Mouse (Mus musculus): ENCODE measurements around the gene Ssh1. TPM values are rescaled to one million over a fixed set of nuclear protein-coding genes. Genes with fewer than 3 reads are reported as not detected.

The Ssh1 gene
- polyA plus RNA-seq, 2 experiments, result 4.9 to 6.7 TPM

DNA sequence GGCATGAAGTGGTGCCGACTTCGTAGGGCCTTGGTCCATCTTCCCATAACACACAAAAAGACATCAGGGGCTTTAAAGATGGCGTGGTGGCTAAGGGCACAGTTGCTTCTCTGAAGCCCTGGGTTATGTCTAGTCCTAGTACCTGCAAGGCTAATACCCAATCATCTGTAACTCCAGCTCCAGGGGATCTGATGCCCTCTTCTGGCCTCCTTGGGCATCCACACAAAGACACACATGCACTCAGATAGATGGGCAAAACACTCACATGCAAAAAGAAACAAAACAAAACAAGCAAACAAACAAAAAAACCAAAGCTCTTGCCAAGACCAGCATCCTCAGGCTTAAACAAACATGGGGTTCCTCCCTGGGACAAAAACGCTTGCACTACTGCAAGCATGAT is 60.2 kb downstream of the Ssh1 start:
- H3K4me2 ChIP-seq (ENCODE audit: low read depth), result no peak overlapping the region
- 68% methylated on average over 4 of the region's 4 CpGs for WGBS (ENCODE audit: insufficient replicate concordance)
- ATAC-seq (ENCODE audit: insufficient read depth) (no peak), DNase-seq (ENCODE audit: low read depth in 3 of 3, low spot score in 3 of 3) (no peak)
- no peak for TF ChIP-seq EP300 (IDR thresholded peaks at IDR 0.05; ENCODE audit: low read depth)
- TF ChIP-seq CTCF (IDR thresholded peaks at IDR 0.05; ENCODE audit: low read depth), result peak; percentile 56
- H3K4me1 ChIP-seq (replicated peaks; ENCODE audit: control insufficient read depth in 2 of 2, insufficient read depth in 2 of 2, low read length in 1 of 2), result peaks cover 0 to 23% of the 10 kb centered on the region in 2 experiments
- no peak overlapping the region for H3K9ac ChIP-seq (replicated peaks)
- H3K27me3 ChIP-seq (ENCODE audit: control insufficient read depth, insufficient read depth, low read length), result no peaks in the 10 kb centered on the region
- no peaks in the 10 kb centered on the region for H3K36me3 ChIP-seq (replicated peaks; ENCODE audit: control insufficient read depth, insufficient read depth, low read depth)
- no peaks in the 10 kb centered on the region for H3K9me3 ChIP-seq (ENCODE audit: control insufficient read depth, low read length)
- H3K27ac ChIP-seq, result no peak overlapping the region
- no peak overlapping the region for H3K4me3 ChIP-seq (ENCODE audit: insufficient read depth in 1 of 2, low read depth in 2 of 2, low read length in 2 of 2)

DNA sequence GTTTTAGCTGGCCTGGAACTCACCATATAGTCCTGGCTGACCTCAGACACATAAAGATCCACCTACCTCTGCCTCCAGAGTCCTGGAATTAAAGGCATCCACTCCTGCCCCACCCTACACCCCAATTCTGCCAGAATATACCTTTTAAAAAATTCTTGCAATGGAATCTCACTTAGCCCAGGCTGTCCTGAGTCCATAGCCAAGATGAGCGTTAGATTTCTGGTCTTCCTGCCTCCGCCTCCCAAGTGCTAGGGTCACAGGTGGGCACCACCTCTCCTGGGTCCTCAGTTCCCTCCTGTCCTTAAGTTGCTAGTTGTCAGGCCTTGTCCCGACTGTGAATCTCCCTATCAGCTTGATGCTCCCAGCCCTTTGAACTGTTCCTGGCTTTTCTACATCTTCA is 61.4 kb downstream of the Ssh1 start:
- Histone ChIP-seq H3K27me3 (ENCODE audit: control insufficient read depth, insufficient read depth, low read length) (no peaks in the 10 kb centered on the region), H3K4me2 (ENCODE audit: low read depth) (no peak overlapping the region), H3K36me3 (replicated peaks; ENCODE audit: control insufficient read depth, insufficient read depth, low read depth) (no peaks in the 10 kb centered on the region), H3K9me3 (ENCODE audit: control insufficient read depth, low read length) (no peaks in the 10 kb centered on the region), H3K27ac (no peak overlapping the region), H3K4me3 (ENCODE audit: insufficient read depth in 1 of 2, low read depth in 2 of 2, low read length in 2 of 2) (no peak overlapping the region), H3K4me1 (replicated peaks; ENCODE audit: control insufficient read depth in 2 of 2, insufficient read depth in 2 of 2, low read length in 1 of 2) (peaks cover 0 to 20% of the 10 kb centered on the region in 2 experiments), H3K9ac (replicated peaks) (no peak overlapping the region)
- no peak for DNase-seq (ENCODE audit: low read depth in 3 of 3, low spot score in 3 of 3)
- ATAC-seq (ENCODE audit: insufficient read depth), result no peak
- WGBS (ENCODE audit: insufficient replicate concordance), result 66% methylated on average over 3 of the region's 3 CpGs
- TF ChIP-seq EP300 (IDR thresholded peaks at IDR 0.05; ENCODE audit: low read depth), result no peak
- no peak for TF ChIP-seq CTCF (IDR thresholded peaks at IDR 0.05; ENCODE audit: low read depth)

DNA sequence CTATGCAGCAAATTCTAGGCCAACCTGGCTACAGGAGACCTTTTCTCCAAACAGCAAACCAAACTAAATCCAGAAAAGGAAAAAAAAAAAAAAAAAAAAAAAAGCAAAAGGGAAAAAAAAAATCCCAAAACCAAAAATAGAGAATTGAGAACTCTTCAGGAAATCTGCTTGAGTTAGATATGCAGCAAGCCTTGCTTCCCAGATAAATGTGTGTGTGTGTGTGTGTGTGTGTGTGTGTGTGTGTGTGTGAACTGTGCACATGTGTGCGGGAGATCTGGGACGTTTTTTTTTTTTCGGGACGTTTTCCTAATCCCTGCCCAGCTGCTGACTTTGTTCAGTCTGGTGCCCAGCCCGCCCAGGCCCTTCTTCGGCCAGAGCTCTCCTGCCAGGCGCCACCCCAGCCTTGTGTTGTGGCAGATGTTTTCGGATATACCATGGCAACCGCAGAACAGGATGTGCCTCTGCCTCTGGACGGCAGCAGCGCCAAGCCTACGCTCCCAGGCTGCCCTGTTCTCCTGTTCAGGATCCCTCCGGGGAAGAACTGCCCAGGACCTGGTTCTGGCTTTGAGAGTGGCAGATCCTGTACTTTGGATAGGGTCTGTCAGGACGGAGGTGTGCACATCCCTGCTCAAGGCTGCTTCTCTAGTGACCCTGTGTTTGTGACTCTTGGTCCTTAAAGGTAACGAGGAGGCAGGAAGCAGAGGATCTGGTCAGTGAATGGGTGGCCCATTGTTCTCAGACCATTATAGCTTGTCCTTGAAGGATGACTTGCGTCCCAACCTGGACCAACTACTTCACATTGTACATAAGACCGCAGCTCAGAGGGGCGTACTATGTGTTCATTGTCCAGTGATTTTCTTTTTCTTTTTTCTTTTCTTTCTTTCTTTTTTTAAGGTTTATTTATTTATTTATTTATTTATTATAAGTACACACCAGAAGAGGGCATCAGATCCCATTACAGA is 62.8 kb downstream of the Ssh1 start:
- Histone ChIP-seq H3K9ac (replicated peaks) (no peak overlapping the region), H3K36me3 (replicated peaks; ENCODE audit: control insufficient read depth, insufficient read depth, low read depth) (no peaks in the 10 kb centered on the region), H3K4me2 (ENCODE audit: low read depth) (no peak overlapping the region), H3K27me3 (ENCODE audit: control insufficient read depth, insufficient read depth, low read length) (no peaks in the 10 kb centered on the region), H3K27ac (no peak overlapping the region), H3K4me1 (replicated peaks; ENCODE audit: control insufficient read depth in 2 of 2, insufficient read depth in 2 of 2, low read length in 1 of 2) (peaks cover 0 to 20% of the 10 kb centered on the region in 2 experiments), H3K4me3 (ENCODE audit: insufficient read depth in 1 of 2, low read depth in 2 of 2, low read length in 2 of 2) (no peak overlapping the region), H3K9me3 (ENCODE audit: control insufficient read depth, low read length) (no peaks in the 10 kb centered on the region)
- TF ChIP-seq CTCF (IDR thresholded peaks at IDR 0.05; ENCODE audit: low read depth) (no peak), EP300 (IDR thresholded peaks at IDR 0.05; ENCODE audit: low read depth) (no peak)
- no peak for DNase-seq (ENCODE audit: low read depth in 3 of 3, low spot score in 3 of 3)
- no peak for ATAC-seq (ENCODE audit: insufficient read depth)
- WGBS (ENCODE audit: insufficient replicate concordance), result 15% methylated on average over 18 of the region's 18 CpGs

DNA sequence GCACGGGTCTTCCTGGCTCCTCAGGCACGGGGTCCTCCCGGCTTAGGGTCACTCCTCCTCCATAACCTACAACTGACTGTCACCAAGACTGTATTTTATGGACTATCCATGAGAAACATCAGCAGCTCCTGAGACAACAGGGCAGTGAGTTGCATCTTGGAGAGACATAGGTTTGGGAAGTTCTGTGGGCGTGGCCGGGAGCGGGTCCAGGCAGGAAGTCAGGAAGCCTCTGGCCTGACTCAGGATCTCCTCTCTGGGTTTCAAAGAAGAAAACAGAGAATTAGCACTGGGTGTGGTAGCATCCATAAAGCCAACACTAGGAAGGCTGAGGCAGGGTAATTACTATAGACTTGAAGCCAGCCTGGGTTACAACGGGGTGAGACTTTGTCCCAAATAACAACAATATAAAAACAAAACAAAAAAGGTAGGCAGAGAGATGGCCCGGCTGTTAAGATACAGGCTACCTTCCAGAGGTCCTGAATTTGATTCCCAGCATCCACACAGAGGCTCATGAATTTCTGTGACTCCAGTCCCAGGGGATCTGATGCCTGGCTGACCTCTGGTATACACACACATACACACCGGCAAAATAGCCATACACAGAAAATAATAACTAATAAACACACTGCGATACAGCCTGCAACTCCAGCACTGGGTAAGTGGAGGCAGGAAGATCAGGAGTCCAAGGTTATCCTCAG is 63.6 kb downstream of the Ssh1 start:
- H3K9me3 ChIP-seq (ENCODE audit: control insufficient read depth, low read length), result no peaks in the 10 kb centered on the region
- no peak for DNase-seq (ENCODE audit: low read depth in 3 of 3, low spot score in 3 of 3)
- H3K4me2 ChIP-seq (ENCODE audit: low read depth), result no peak overlapping the region
- ATAC-seq (ENCODE audit: insufficient read depth), result no peak
- WGBS (ENCODE audit: insufficient replicate concordance), result 32% methylated on average over 10 of the region's 10 CpGs
- H3K36me3 ChIP-seq (replicated peaks; ENCODE audit: control insufficient read depth, insufficient read depth, low read depth), result no peaks in the 10 kb centered on the region
- H3K4me3 ChIP-seq (ENCODE audit: insufficient read depth in 1 of 2, low read depth in 2 of 2, low read length in 2 of 2), result no peak overlapping the region
- no peak for TF ChIP-seq CTCF (IDR thresholded peaks at IDR 0.05; ENCODE audit: low read depth)
- H3K27ac ChIP-seq, result no peak overlapping the region
- no peak overlapping the region for H3K9ac ChIP-seq (replicated peaks)
- no peaks in the 10 kb centered on the region for H3K27me3 ChIP-seq (ENCODE audit: control insufficient read depth, insufficient read depth, low read length)
- H3K4me1 ChIP-seq (replicated peaks; ENCODE audit: control insufficient read depth in 2 of 2, insufficient read depth in 2 of 2, low read length in 1 of 2), result peaks cover 0 to 25% of the 10 kb centered on the region in 2 experiments

- 53% methylated on average over 10 of the region's 10 CpGs for WGBS (ENCODE audit: insufficient replicate concordance)
- no peak for TF ChIP-seq EP300 (IDR thresholded peaks at IDR 0.05; ENCODE audit: low read depth)
- TF ChIP-seq CTCF (IDR thresholded peaks at IDR 0.05; ENCODE audit: low read depth), result no peak
- H3K27ac ChIP-seq, result no peak overlapping the region
Observed at GRCm38 (mm10) chr5:113929526-113929925, 64.2 kb downstream of the Ssh1 start.

More at GRCm38 (mm10) chr5:113929526-113929925, 64.2 kb downstream of the Ssh1 start:
- no peak overlapping the region for H3K4me2 ChIP-seq (ENCODE audit: low read depth)
- ATAC-seq (ENCODE audit: insufficient read depth), result no peak
- no peaks in the 10 kb centered on the region for H3K36me3 ChIP-seq (replicated peaks; ENCODE audit: control insufficient read depth, insufficient read depth, low read depth)
- H3K4me1 ChIP-seq (replicated peaks; ENCODE audit: control insufficient read depth in 2 of 2, insufficient read depth in 2 of 2, low read length in 1 of 2), result peaks cover 0 to 25% of the 10 kb centered on the region in 2 experiments
- H3K27me3 ChIP-seq (ENCODE audit: control insufficient read depth, insufficient read depth, low read length), result no peaks in the 10 kb centered on the region
- no peaks in the 10 kb centered on the region for H3K9me3 ChIP-seq (ENCODE audit: control insufficient read depth, low read length)
- DNase-seq (ENCODE audit: low read depth in 3 of 3, low spot score in 3 of 3), result no peak
- no peak overlapping the region for H3K9ac ChIP-seq (replicated peaks)
- no peak overlapping the region for H3K4me3 ChIP-seq (ENCODE audit: insufficient read depth in 1 of 2, low read depth in 2 of 2, low read length in 2 of 2)
